21 mouse cellular contexts compared by ENCODE assay signal in the genomic region with DNA sequence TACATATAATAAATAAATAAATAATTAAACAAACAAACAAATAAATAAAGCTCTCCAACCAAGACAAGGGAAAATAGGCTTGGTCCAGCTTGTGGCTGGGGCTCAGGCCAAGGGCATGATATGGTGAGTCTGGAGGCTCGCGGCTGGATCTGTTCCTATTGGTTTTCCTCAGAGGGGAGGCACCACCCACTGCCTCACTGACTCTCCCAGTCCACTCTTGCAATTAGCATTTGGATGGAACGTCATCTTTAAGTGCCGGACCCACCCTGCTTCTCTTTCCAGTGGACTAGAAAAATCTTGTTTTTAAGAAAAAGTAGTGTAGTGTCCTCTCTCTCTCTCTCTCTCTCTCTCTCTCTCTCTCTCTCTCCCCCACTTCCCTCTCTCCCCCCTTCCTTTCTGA.
DNase-seq lines count a peak whose midpoint lies in the region; ATAC-seq and TF ChIP-seq lines count a peak whose summit lies in the region.
"Had no signal": no experiment of that assay in that cellular context is flagged by ENCODE, and none has a peak within 500 bp of the region (broad histone marks: within the 10 kb centered on the region; RNA-seq: fewer than 3 reads in every experiment).

No protein-coding gene starts in this region.

- H3K9ac ChIP-seq in midbrain, embryonic 15.5 days, result no peak overlapping the region
- H3K9ac ChIP-seq: embryonic facial prominence, embryonic 13.5 days; forebrain, embryonic 12.5 days; forebrain, embryonic 15.5 days; heart, embryonic 13.5 days; hindbrain, embryonic 14.5 days had no signal

- intact Hi-C loops in gastrocnemius, adult 2 months (cut with DNase I), result no loop called here

- H3K27me3 ChIP-seq in E14TG2a.4 (ENCODE audit: insufficient read depth, low read length), result no peaks in the 10 kb centered on the region
- no peaks in the 10 kb centered on the region for H3K27me3 ChIP-seq in midbrain, embryonic 15.5 days (replicated peaks)
- H3K27me3 ChIP-seq: embryonic facial prominence, embryonic 13.5 days; forebrain, embryonic 12.5 days; forebrain, embryonic 15.5 days; heart, embryonic 13.5 days had no signal

- H3K4me3 ChIP-seq in gastrocnemius, adult 2 months, result no peak overlapping the region
- H3K4me3 ChIP-seq in E14TG2a.4 (replicated peaks; ENCODE audit: low read length), result 0 out of 2 replicates have a peak overlapping the region, but pooled peaks have one; percentile 7
- H3K4me3 ChIP-seq in brown adipose tissue, adult 24 weeks (ENCODE audit: insufficient read depth, low read depth, low read length), result no peak overlapping the region
- H3K4me3 ChIP-seq in midbrain, embryonic 15.5 days, result no peak overlapping the region
- H3K4me3 ChIP-seq: embryonic facial prominence, embryonic 10.5 days; embryonic facial prominence, embryonic 13.5 days; erythroblast, embryonic 14.5 days; forebrain, embryonic 12.5 days; forebrain, embryonic 15.5 days; heart, embryonic 13.5 days had no signal

- H3K9me3 ChIP-seq in E14TG2a.4 (ENCODE audit: low read length), result peaks cover 6% of the 10 kb centered on the region
- no peaks in the 10 kb centered on the region for H3K9me3 ChIP-seq in midbrain, embryonic 15.5 days
- H3K9me3 ChIP-seq: forebrain, embryonic 15.5 days had no signal

- 89% methylated on average over 4 of the region's 4 CpGs for WGBS in midbrain, embryonic 15.5 days

- no peak for ATAC-seq in midbrain, embryonic 15.5 days (replicated peaks)
- ATAC-seq: activated CD4-positive, CD25-positive, alpha-beta regulatory T cell, adult 4 months; forebrain, embryonic 15.5 days; inflammation-experienced regulatory T-cells, adult 6 months; intestine, embryonic 16.5 days had no signal

- DNase-seq in gastrocnemius, adult 2 months, result no peak
- no peak for DNase-seq in gastrocnemius, adult 8-10 months (ENCODE audit: low spot score in 2 of 2)
- peak; percentile 77 for DNase-seq in R1 (ENCODE audit: low read depth, low spot score)
- no peak for DNase-seq in cerebellum, adult 18-20 months
- DNase-seq: cerebellum, adult 11 months; cerebellum, adult 8-10 months; cerebellum, postnatal 36 days; embryo, embryonic 11 days had no signal

- H3K4me1 ChIP-seq in E14TG2a.4 (replicated peaks; ENCODE audit: low read depth, low read length), result peaks cover 43% of the 10 kb centered on the region
- 0 out of 2 replicates have a peak, but pooled peaks cover 5% of the 10 kb centered on the region for H3K4me1 ChIP-seq in brown adipose tissue, adult 24 weeks (ENCODE audit: control insufficient read depth, insufficient read depth, insufficient read length, low read length)
- H3K4me1 ChIP-seq in midbrain, embryonic 15.5 days, result peaks cover 9% of the 10 kb centered on the region; the same call in 1 of the 2 replicates

- peak overlapping the region; percentile 80 for H3K27ac ChIP-seq in gastrocnemius, adult 2 months
- H3K27ac ChIP-seq in brown adipose tissue, adult 24 weeks (replicated peaks; ENCODE audit: low read depth, low read length), result 0 out of 2 replicates have a peak overlapping the region, but pooled peaks have one; percentile 2
- no peak overlapping the region for H3K27ac ChIP-seq in midbrain, embryonic 15.5 days

- H3K36me3 ChIP-seq in E14TG2a.4 (ENCODE audit: insufficient read depth, low read length), result peaks cover 11% of the 10 kb centered on the region; the same call in 1 of the 2 replicates
- no peaks in the 10 kb centered on the region for H3K36me3 ChIP-seq in midbrain, embryonic 15.5 days (replicated peaks)
- H3K36me3 ChIP-seq: forebrain, embryonic 15.5 days had no signal

- H3K4me2 ChIP-seq in midbrain, embryonic 15.5 days, result no peak overlapping the region
- H3K4me2 ChIP-seq: forebrain, embryonic 12.5 days; forebrain, embryonic 15.5 days; heart, embryonic 13.5 days; hindbrain, embryonic 14.5 days had no signal

- TF ChIP-seq CTCF in gastrocnemius, adult 2 months (IDR thresholded peaks at IDR 0.05), result no peak
- no peak for TF ChIP-seq CTCF in E14TG2a.4 (conservative IDR thresholded peaks at IDR 0.05; ENCODE audit: low read length)
